Mouse (Mus musculus): ENCODE data around the gene Parp14.

The Parp14 gene

GRCm38 (mm10) chr16:35784134-35784725 lies 87.1 kb downstream of the Parp14 start:
- DNase-seq (ENCODE audit: low read depth): no peak

GRCm38 (mm10) chr16:35783207-35783573 lies 88.2 kb downstream of the Parp14 start:
- DNase-seq (ENCODE audit: low read depth): no peak
